Mouse (Mus musculus) CH12.LX (cell line): ENCODE results near the gene Dapk2. TPM values are rescaled to one million over a fixed set of nuclear protein-coding genes. Genes with fewer than 3 reads are reported as not detected.

ENCODE experiments used
- DNase-seq: peaks from one replicate; pipeline ENCODE4 v3.0.0-alpha.2; 2013; ENCODE audit errors: extremely low read depth
- H3K27ac ChIP-seq: 2 replicates; pipeline ENCODE4 v1.5.1; 2012; ENCODE audit warnings: low read depth, mild to moderate bottlenecking, control low read depth, moderate library complexity; ENCODE audit not compliant: insufficient read depth
- H3K27me3 ChIP-seq: replicated peaks from 2 replicates; pipeline ENCODE3; 2012; ENCODE audit warnings: inconsistent platforms
- H3K36me3 ChIP-seq, 2 experiments: replicated peaks in 1 of 2; 2 replicates each; pipeline versions ENCODE3 to v1.6.1; 2012; ENCODE audit warnings: inconsistent platforms in 1 of 2, low read length in 1 of 2, mild to moderate bottlenecking in 1 of 2, mixed read lengths in 1 of 2, moderate library complexity in 1 of 2; ENCODE audit not compliant: control insufficient read depth in 1 of 2, insufficient read depth in 1 of 2
- H3K4me1 ChIP-seq, 2 experiments: 2 replicates each; pipeline ENCODE4 v1.6.1; 2012; ENCODE audit warnings: inconsistent platforms in 1 of 2, moderate library complexity in 1 of 2; ENCODE audit not compliant: insufficient read depth in 2 of 2, control insufficient read depth in 1 of 2
- H3K4me2 ChIP-seq: 2 replicates; pipeline ENCODE4 v1.6.1; 2012; ENCODE audit warnings: low read depth, mild to moderate bottlenecking, control low read depth; ENCODE audit not compliant: poor library complexity, insufficient read depth, severe bottlenecking
- H3K4me3 ChIP-seq, 3 experiments: fragments of 150-350 bp in 1 of 3; sonication (generic) in 1 of 3; replicated peaks in 1 of 3; 2 replicates each; pipeline versions ENCODE3 to v1.5.1; 2011 to 2012; ENCODE audit warnings: low read depth in 2 of 3, low read length in 2 of 3, mild to moderate bottlenecking in 2 of 3, moderate library complexity in 2 of 3, control low read depth in 1 of 3, improper control_type of control experiment in 1 of 3, inconsistent platforms in 1 of 3, mixed read lengths in 1 of 3; ENCODE audit not compliant: poor library complexity in 1 of 3
- H3K79me2 ChIP-seq: replicated peaks from 2 replicates; pipeline ENCODE4 v1.6.1; 2012; ENCODE audit warnings: mild to moderate bottlenecking, moderate library complexity; ENCODE audit not compliant: control insufficient read depth, poor library complexity, insufficient read depth, severe bottlenecking; ENCODE audit errors: extremely low read depth
- H3K9ac ChIP-seq: 2 replicates; pipeline ENCODE4 v1.6.1; 2012; ENCODE audit warnings: low read depth, mild to moderate bottlenecking, control low read depth, moderate library complexity; ENCODE audit not compliant: insufficient read depth
- H3K9me3 ChIP-seq: replicated peaks from 2 replicates; pipeline ENCODE3; 2012; ENCODE audit warnings: low read length, inconsistent platforms, mixed read lengths
- BHLHE40 ChIP-seq: IDR thresholded peaks from 2 replicates; pipeline ENCODE4 v1.6.1; 2011; ENCODE audit warnings: mild to moderate bottlenecking, low read depth, low read length, improper control_type of control experiment
- CHD1 ChIP-seq: IDR thresholded peaks from 2 replicates; pipeline ENCODE4 v1.6.1; 2012; ENCODE audit warnings: low read depth, low read length, improper control_type of control experiment, inconsistent platforms
- CHD2 ChIP-seq: IDR thresholded peaks from 2 replicates; pipeline ENCODE4 v1.6.1; 2011; ENCODE audit warnings: low read length, improper control_type of control experiment
- CTCF ChIP-seq, 2 experiments: IDR thresholded peaks in 1 of 2; conservative IDR thresholded peaks in 1 of 2; 2 replicates each; pipeline ENCODE4 v1.5.1; 2011 to 2012; ENCODE audit warnings: low read depth in 2 of 2, low read length in 2 of 2, improper control_type of control experiment in 1 of 2, inconsistent platforms in 1 of 2, mild to moderate bottlenecking in 1 of 2, moderate library complexity in 1 of 2
- E2F4 ChIP-seq: IDR thresholded peaks from 2 replicates; pipeline ENCODE4 v1.6.1; 2011; ENCODE audit warnings: low read depth, low read length, improper control_type of control experiment; ENCODE audit not compliant: insufficient replicate concordance
- ELF1 ChIP-seq: IDR thresholded peaks from 2 replicates; pipeline ENCODE4 v1.6.1; 2014; ENCODE audit warnings: low read depth, mild to moderate bottlenecking, inconsistent platforms, low read length, improper control_type of control experiment
- EP300 ChIP-seq: IDR thresholded peaks from 2 replicates; pipeline ENCODE4 v1.6.1; 2011; ENCODE audit warnings: low read length, improper control_type of control experiment
- ETS1 ChIP-seq: conservative IDR thresholded peaks from 2 replicates; pipeline ENCODE4 v1.6.1; 2012; ENCODE audit warnings: low read depth, mild to moderate bottlenecking, inconsistent platforms, low read length, improper control_type of control experiment, moderate library complexity
- GABPA ChIP-seq: IDR thresholded peaks from 2 replicates; pipeline ENCODE4 v1.6.1; 2012; ENCODE audit warnings: low read depth, low read length, improper control_type of control experiment, inconsistent platforms; ENCODE audit not compliant: insufficient replicate concordance
- IRF4 ChIP-seq: IDR thresholded peaks from 2 replicates; pipeline ENCODE4 v1.6.1; 2014; ENCODE audit warnings: low read depth, mild to moderate bottlenecking, inconsistent platforms, low read length, improper control_type of control experiment
- JUN ChIP-seq: IDR thresholded peaks from 2 replicates; pipeline ENCODE4 v1.6.1; 2011; ENCODE audit warnings: low read depth, mild to moderate bottlenecking, low read length, improper control_type of control experiment, moderate library complexity; ENCODE audit not compliant: insufficient read depth
- JUND ChIP-seq: conservative IDR thresholded peaks from 2 replicates; pipeline ENCODE4 v1.6.1; 2011; ENCODE audit warnings: low read depth, low read length, improper control_type of control experiment
- KAT2A ChIP-seq: IDR thresholded peaks from 2 replicates; pipeline ENCODE4 v1.6.1; 2012; ENCODE audit warnings: low read length, improper control_type of control experiment, inconsistent platforms; ENCODE audit not compliant: insufficient replicate concordance
- MAFK ChIP-seq: IDR thresholded peaks from 2 replicates; pipeline ENCODE4 v1.6.1; 2011; ENCODE audit warnings: low read length, improper control_type of control experiment; ENCODE audit not compliant: insufficient replicate concordance
- MAX ChIP-seq: IDR thresholded peaks from 2 replicates; pipeline ENCODE4 v1.6.1; 2011; ENCODE audit warnings: low read length, improper control_type of control experiment
- MAZ ChIP-seq: IDR thresholded peaks from 2 replicates; pipeline ENCODE4 v1.6.1; 2012; ENCODE audit warnings: low read depth, mild to moderate bottlenecking, inconsistent platforms, low read length, improper control_type of control experiment, moderate library complexity
- MYC ChIP-seq: IDR thresholded peaks from 2 replicates; pipeline ENCODE4 v1.6.1; 2011; ENCODE audit warnings: low read depth, mild to moderate bottlenecking, improper control_type of control experiment, low read length
- NELFE ChIP-seq: IDR thresholded peaks from 2 replicates; pipeline ENCODE4 v1.6.1; 2011; ENCODE audit warnings: low read depth, low read length, improper control_type of control experiment
- NRF1 ChIP-seq: IDR thresholded peaks from 2 replicates; pipeline ENCODE4 v1.6.1; 2014; ENCODE audit warnings: low read depth, mild to moderate bottlenecking, inconsistent platforms, low read length, improper control_type of control experiment, moderate library complexity
- POLR2A ChIP-seq: IDR thresholded peaks from 2 replicates; pipeline ENCODE4 v1.6.1; 2011; ENCODE audit warnings: low read depth, mild to moderate bottlenecking, improper control_type of control experiment, low read length
- POLR2AphosphoS2 ChIP-seq: IDR thresholded peaks from 2 replicates; pipeline ENCODE4 v1.6.1; 2011; ENCODE audit warnings: low read depth, low read length, improper control_type of control experiment
- RAD21 ChIP-seq: IDR thresholded peaks from 2 replicates; pipeline ENCODE4 v1.6.1; 2011; ENCODE audit warnings: low read depth, mild to moderate bottlenecking, low read length, improper control_type of control experiment, moderate library complexity
- TBP ChIP-seq: conservative IDR thresholded peaks from 2 replicates; pipeline ENCODE4 v1.6.1; 2011; ENCODE audit warnings: low read depth, low read length, improper control_type of control experiment
- TCF12 ChIP-seq: IDR thresholded peaks from 2 replicates; pipeline ENCODE4 v1.6.1; 2014; ENCODE audit warnings: low read depth, mild to moderate bottlenecking, inconsistent platforms, low read length, improper control_type of control experiment
- UBTF ChIP-seq: IDR thresholded peaks from 2 replicates; pipeline ENCODE4 v1.6.1; 2012; ENCODE audit warnings: low read depth, mild to moderate bottlenecking, inconsistent platforms, low read length, improper control_type of control experiment, moderate library complexity
- USF2 ChIP-seq: conservative IDR thresholded peaks from 2 replicates; pipeline ENCODE4 v1.6.1; 2011; ENCODE audit warnings: low read depth, low read length, improper control_type of control experiment
- ZC3H11A ChIP-seq: IDR thresholded peaks from 2 replicates; pipeline ENCODE4 v1.6.1; 2012; ENCODE audit warnings: low read depth, mild to moderate bottlenecking, inconsistent platforms, low read length, improper control_type of control experiment
- ZKSCAN1 ChIP-seq: IDR thresholded peaks from 2 replicates; pipeline ENCODE4 v1.6.1; 2012; ENCODE audit warnings: low read depth, inconsistent platforms, low read length, improper control_type of control experiment, borderline replicate concordance
- ZMIZ1 ChIP-seq: IDR thresholded peaks from 2 replicates; pipeline ENCODE4 v1.6.1; 2012; ENCODE audit warnings: low read depth, mild to moderate bottlenecking, inconsistent platforms, low read length, improper control_type of control experiment
- ZNF384 ChIP-seq: IDR thresholded peaks from 2 replicates; pipeline ENCODE4 v1.6.1; 2012; ENCODE audit warnings: low read depth, low read length, improper control_type of control experiment, inconsistent platforms
- dilution Hi-C: fragments of 300-500 bp; cut with MboI; formaldehyde crosslinking; loops from 2 replicates; pipeline ENCODE4 v1.14.3; 2020; ENCODE audit warnings: low sequenced_read_pairs; ENCODE audit not compliant: extremely low pct_unique_long_range_greater_than_20kb, extremely low pct_ligation_motif_present
- in situ Hi-C: fragments of 300-500 bp; cut with MboI; formaldehyde crosslinking; loops from 3 replicates; pipeline ENCODE4 v1.14.3; 2019; ENCODE audit warnings: low sequenced_read_pairs, low pct_ligation_motif_present, low pct_unique_long_range_greater_than_20kb, mixed read lengths
- polyA plus RNA-seq: library from polyadenylated mRNA; unstranded; fragments of >175 nt; gene quantifications from 2 replicates; pipeline ENCODE4 v1.2.1, GENCODE M21; 2012; ENCODE audit warnings: low read depth; ENCODE audit not compliant: insufficient read length
- total RNA-seq, 2 experiments: library from RNA; depleted of rRNA; stranded (reverse); fragments of 300-350 nt in 1 of 2; fragments of >200 nt in 1 of 2; gene quantifications; 2 replicates each; pipeline ENCODE4 v1.2.3; 2012 to 2014

Gene Dapk2
- total and polyA plus RNA-seq, 3 experiments: 25.2 to 60.3 (median 39.0) TPM

- H3K4me1 ChIP-seq: peaks cover 42 to 96% of the 10 kb centered on the region in 2 experiments
- no peaks in the 10 kb centered on the region for H3K79me2 ChIP-seq
- no peaks in the 10 kb centered on the region for H3K9me3 ChIP-seq
- no peak overlapping the region; the same call in 1 of the 2 replicates for H3K4me2 ChIP-seq
- no peak overlapping the region for H3K4me3 ChIP-seq
- H3K27ac ChIP-seq: peak overlapping the region; percentile 85
- H3K27me3 ChIP-seq: no peaks in the 10 kb centered on the region
- TF ChIP-seq TCF12 (peak; percentile 57; the same call in 1 of the 2 replicates), GABPA (no peak), MYC (no peak), EP300 (peak; percentile 49; the same call in 1 of the 2 replicates), ZNF384 (no peak), RAD21 (no peak), JUND (no peak), ETS1 (peak; percentile 87), TBP (no peak), MAFK (no peak), CHD1 (no peak), ELF1 (peak; percentile 80), ZC3H11A (no peak), NELFE (no peak)
- TF ChIP-seq, all 38 proteins: peak for 4
- H3K9ac ChIP-seq: 0 out of 2 replicates have a peak overlapping the region, but pooled peaks have one; percentile 9
- dilution Hi-C loops: no loop called here
- in situ Hi-C loops: loop anchor here (25.0 kb wide), 1 partner anchor 335 kb away; no protein-coding TSS in a partner anchor
- H3K36me3 ChIP-seq: peaks cover 0 to 12% of the 10 kb centered on the region in 2 experiments
- peak; percentile 58 for DNase-seq
These were observed 118.8 kb downstream of the Dapk2 start for GRCm38 (mm10) chr9:66276697-66277385.

GRCm38 (mm10) chr9:66279647-66280046 is 121.6 kb downstream of the Dapk2 start:
- Histone ChIP-seq H3K9ac (peak overlapping the region; percentile 7; the same call in 1 of the 2 replicates), H3K36me3 (no peaks in the 10 kb centered on the region), H3K27me3 (no peaks in the 10 kb centered on the region), H3K9me3 (no peaks in the 10 kb centered on the region), H3K27ac (peak overlapping the region; percentile 99), H3K4me1 (peaks cover 49 to 91% of the 10 kb centered on the region in 2 experiments), H3K4me2 (no peak overlapping the region), H3K79me2 (no peaks in the 10 kb centered on the region), H3K4me3 (no peak overlapping the region)
- DNase-seq: peak; percentile 31
- dilution Hi-C loops: no loop called here
- in situ Hi-C loops: loop anchor here (10.0 to 25.0 kb wide), 3 partner anchors 125 to 333 kb away; partner anchors contain the start of gene Dapk2
- TF ChIP-seq E2F4 (no peak), POLR2AphosphoS2 (no peak), CHD2 (peak; percentile 80), ZC3H11A (no peak), ELF1 (no peak), POLR2A (no peak), BHLHE40 (peak; percentile 25; the same call in 1 of the 2 replicates), IRF4 (peak; percentile 7; the same call in 1 of the 2 replicates), NRF1 (no peak), MAX (no peak), ZKSCAN1 (no peak), KAT2A (no peak), CTCF (conservative IDR thresholded peaks at IDR 0.05 in 1 of 2, IDR thresholded peaks at IDR 0.05 in 1 of 2; ENCODE audit: low read depth in 2 of 2, low read length in 2 of 2) (no peak), EP300 (no peak; the same call in 1 of the 2 replicates), GABPA (no peak), USF2 (no peak), JUN (no peak), UBTF (0 out of 2 replicates have a peak, but pooled peaks have one; percentile 13), MAZ (no peak), TCF12 (peak; percentile 24; the same call in 1 of the 2 replicates), TBP (no peak), ZMIZ1 (no peak), CHD1 (no peak)
